Mouse (Mus musculus) lung, postnatal 0 days (tissue): ENCODE measurements around the gene Trio. TPM values are rescaled to one million over a fixed set of nuclear protein-coding genes. Genes with fewer than 3 reads are reported as not detected.
A peak's percentile ranks its signal among the peaks of the same experiment; 100 is the strongest.
"Not testable (repeated sequence)": the region's sequence is repeated elsewhere in the genome, so short reads cannot be mapped to it uniquely, and the experiment has no call there.

Source experiments
- ATAC-seq: fragments of 200-750 bp; cut with Nextera tagmentation; 2 replicates; pipeline ENCODE4 v1.8.0; 2017; ENCODE audit warnings: moderate library complexity
- DNase-seq: peaks from one replicate; pipeline ENCODE4 v3.0.0-alpha.2; 2016; ENCODE audit warnings: low spot score
- H3K27ac ChIP-seq: fragments of 300-500 bp; sonication (generic); 2 replicates; pipeline ENCODE4 v1.5.1; 2014; ENCODE audit warnings: antibody characterized with exemption, mild to moderate bottlenecking, low read length, mixed read lengths
- H3K27me3 ChIP-seq: fragments of 300-500 bp; sonication (generic); replicated peaks from 2 replicates; pipeline ENCODE4 v1.6.1; 2014; ENCODE audit warnings: low read length, mixed read lengths; ENCODE audit not compliant: insufficient read depth
- H3K36me3 ChIP-seq: fragments of 300-500 bp; sonication (generic); 2 replicates; pipeline ENCODE4 v1.6.1; 2014; ENCODE audit warnings: low read length, mixed read lengths; ENCODE audit not compliant: insufficient read depth
- H3K4me1 ChIP-seq: fragments of 300-500 bp; sonication (generic); 2 replicates; pipeline ENCODE4 v1.6.1; 2014; ENCODE audit warnings: antibody characterized with exemption, low read depth, low read length, mixed read lengths; ENCODE audit not compliant: insufficient read depth
- H3K4me2 ChIP-seq: fragments of 300-500 bp; sonication (generic); replicated peaks from 2 replicates; pipeline ENCODE4 v1.6.1; 2014; ENCODE audit warnings: low read depth, mild to moderate bottlenecking, low read length, moderate library complexity, mixed read lengths
- H3K4me3 ChIP-seq: fragments of 300-500 bp; sonication (generic); 2 replicates; pipeline ENCODE4 v1.5.1; 2014; ENCODE audit warnings: low read depth, low read length
- H3K9ac ChIP-seq: fragments of 300-500 bp; sonication (generic); replicated peaks from 2 replicates; pipeline ENCODE4 v1.6.1; 2014; ENCODE audit warnings: low read depth, mild to moderate bottlenecking
- H3K9me3 ChIP-seq: fragments of 300-500 bp; sonication (generic); 2 replicates; pipeline ENCODE4 v1.6.1; 2016; ENCODE audit warnings: low read length, mixed read lengths
- CTCF ChIP-seq: IDR thresholded peaks from 2 replicates; pipeline ENCODE4 v1.5.1; 2016; ENCODE audit warnings: antibody characterized with exemption, mild to moderate bottlenecking
- EP300 ChIP-seq: IDR thresholded peaks from 2 replicates; pipeline ENCODE4 v1.6.1; 2016; ENCODE audit warnings: antibody characterized with exemption, mild to moderate bottlenecking, control low read depth
- WGBS: fragments of 180-500 bp; shearing (Covaris S2); extraction: QIAGEN DNeasy Blood & Tissue Kit; methylation state at CpG from one replicate; pipeline ENCODE4 v1.1.7; 2014; 5-methylcytosine and 5-hydroxymethylcytosine counted together
- polyA plus RNA-seq: library from polyadenylated mRNA; unstranded; fragments of >200 nt; fragmentation: Nextera tagmentation; extraction: Ambion mirVana; gene quantifications from 2 replicates; pipeline ENCODE4 v1.2.1, GENCODE M21; 2015

Gene Trio
- polyA plus RNA-seq, 1 experiment from 2014 or later = 15.6 TPM

GRCm38 (mm10) chr15:27723746-27724145 is 301.9 kb downstream of the Trio start:
- Histone ChIP-seq H3K36me3 (no peaks in the 10 kb centered on the region), H3K27ac (no peak overlapping the region), H3K9ac (no peak overlapping the region), H3K4me1 (no peaks in the 10 kb centered on the region), H3K27me3 (no peaks in the 10 kb centered on the region), H3K4me3 (no peak overlapping the region), H3K9me3 (no peaks in the 10 kb centered on the region), H3K4me2 (no peak overlapping the region)
- 40% methylated on average over 6 of the region's 6 CpGs for WGBS
- ATAC-seq = no peak
- no peak for DNase-seq
- TF ChIP-seq CTCF (no peak), EP300 (no peak)

GRCm38 (mm10) chr15:27720297-27720696 is 305.4 kb downstream of the Trio start:
- H3K36me3 ChIP-seq, H3K27me3 ChIP-seq, H3K9me3 ChIP-seq, H3K9ac ChIP-seq, H3K4me1 ChIP-seq, ATAC-seq, H3K4me3 ChIP-seq, H3K27ac ChIP-seq, DNase-seq, H3K4me2 ChIP-seq: not testable (repeated sequence)
- WGBS = 83% methylated on average over 8 of the region's 8 CpGs

GRCm38 (mm10) chr15:27718668-27719067 is 307.0 kb downstream of the Trio start:
- no peak for DNase-seq
- H3K27me3 ChIP-seq = no peaks in the 10 kb centered on the region
- H3K9me3 ChIP-seq = no peaks in the 10 kb centered on the region
- H3K9ac ChIP-seq = no peak overlapping the region
- no peak overlapping the region for H3K4me2 ChIP-seq
- H3K27ac ChIP-seq = no peak overlapping the region
- no peaks in the 10 kb centered on the region for H3K36me3 ChIP-seq
- ATAC-seq = no peak
- WGBS = 60% methylated on average over 7 of the region's 7 CpGs
- TF ChIP-seq EP300 (no peak), CTCF (no peak)
- H3K4me1 ChIP-seq = no peaks in the 10 kb centered on the region
- H3K4me3 ChIP-seq = no peak overlapping the region

GRCm38 (mm10) chr15:27715331-27715730 is 310.3 kb downstream of the Trio start:
- peak; percentile 75 for DNase-seq

DNA sequence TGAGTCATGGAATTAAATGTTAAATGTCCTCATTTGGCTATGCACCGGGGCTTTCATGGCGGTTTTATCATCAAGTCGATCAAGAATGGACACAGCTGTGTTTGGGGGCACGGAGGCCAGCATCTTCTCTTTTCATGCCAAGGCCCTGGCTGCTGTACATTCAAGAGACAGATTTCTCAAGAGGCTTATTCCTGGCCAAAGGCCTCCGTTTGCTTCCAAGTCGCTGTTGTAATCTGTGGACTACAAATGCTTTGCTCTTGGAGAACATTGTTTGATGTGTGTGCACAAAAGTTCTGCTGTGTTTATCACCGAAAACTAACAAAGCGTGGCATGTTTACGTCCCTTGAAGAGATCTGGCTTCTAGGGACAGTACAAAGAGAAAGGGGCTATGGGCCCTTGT is 314.9 kb downstream of the Trio start:
- no peaks in the 10 kb centered on the region for H3K27me3 ChIP-seq
- H3K9me3 ChIP-seq = no peaks in the 10 kb centered on the region
- 42% methylated on average over 9 of the region's 9 CpGs for WGBS
- H3K27ac ChIP-seq = peak overlapping the region; percentile 48; the same call in 1 of the 2 replicates
- peak; percentile 81 for ATAC-seq
- H3K4me2 ChIP-seq = no peak overlapping the region
- TF ChIP-seq EP300 (peak; percentile 68), CTCF (no peak)
- H3K4me3 ChIP-seq = no peak overlapping the region
- no peak overlapping the region for H3K9ac ChIP-seq
- no peaks in the 10 kb centered on the region for H3K36me3 ChIP-seq
- peak; percentile 89 for DNase-seq
- no peaks in the 10 kb centered on the region for H3K4me1 ChIP-seq

More at GRCm38 (mm10) chr15:27715331-27715730, 310.3 kb downstream of the Trio start:
- no peaks in the 10 kb centered on the region for H3K36me3 ChIP-seq
- H3K4me2 ChIP-seq = no peak overlapping the region
- WGBS = 32% methylated on average over 3 of the region's 3 CpGs
- no peak overlapping the region for H3K27ac ChIP-seq
- H3K9ac ChIP-seq = peak overlapping the region; percentile 36
- no peak overlapping the region for H3K4me3 ChIP-seq
- ATAC-seq = peak; percentile 59
- TF ChIP-seq CTCF (peak; percentile 78), EP300 (no peak)
- no peaks in the 10 kb centered on the region for H3K27me3 ChIP-seq
- no peaks in the 10 kb centered on the region for H3K9me3 ChIP-seq
- no peaks in the 10 kb centered on the region for H3K4me1 ChIP-seq

DNA sequence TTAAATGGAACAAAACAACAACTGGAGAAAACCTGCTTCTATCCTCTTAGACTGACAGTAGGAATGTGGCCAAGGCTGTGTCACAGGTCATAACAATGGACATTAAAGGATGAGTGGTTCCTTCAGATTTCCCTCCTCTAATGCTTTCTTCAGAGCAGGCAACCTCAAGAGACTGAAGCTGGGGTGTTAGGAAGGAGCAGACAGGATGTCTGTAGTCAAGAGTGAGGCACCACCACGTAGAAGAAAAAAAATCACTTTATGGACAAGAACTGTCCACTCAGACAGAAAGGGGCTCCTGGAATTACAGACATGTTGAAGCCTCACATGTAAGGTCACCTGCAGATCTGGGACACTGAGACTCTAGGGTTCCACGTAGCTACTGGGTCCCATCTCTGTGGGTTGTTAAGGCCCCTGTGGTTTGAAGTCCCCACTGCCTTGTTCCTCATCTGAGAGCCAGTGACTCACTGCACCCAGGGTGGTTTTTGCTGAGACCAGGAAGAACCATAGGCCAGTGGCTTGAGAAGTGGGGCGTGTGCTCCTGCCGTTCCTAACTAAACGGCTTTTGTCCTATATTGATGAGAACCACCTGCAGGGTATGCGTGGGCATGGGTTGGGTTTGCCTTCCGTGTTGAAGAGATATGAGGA is 316.6 kb downstream of the Trio start:
- 71% methylated on average over 7 of the region's 7 CpGs for WGBS
- no peaks in the 10 kb centered on the region for H3K9me3 ChIP-seq
- no peak for TF ChIP-seq EP300
- no peak for TF ChIP-seq CTCF
- H3K27ac ChIP-seq = peak overlapping the region; percentile 51
- H3K9ac ChIP-seq = no peak overlapping the region
- H3K4me1 ChIP-seq = no peaks in the 10 kb centered on the region
- no peaks in the 10 kb centered on the region for H3K36me3 ChIP-seq
- ATAC-seq (no peak), DNase-seq (no peak)
- no peak overlapping the region for H3K4me2 ChIP-seq
- H3K27me3 ChIP-seq = no peaks in the 10 kb centered on the region
- H3K4me3 ChIP-seq = no peak overlapping the region

GRCm38 (mm10) chr15:27708499-27708898 is 317.1 kb downstream of the Trio start:
- no peak overlapping the region for H3K4me3 ChIP-seq
- no peak for DNase-seq
- no peak for ATAC-seq
- no peak overlapping the region for H3K27ac ChIP-seq
- H3K27me3 ChIP-seq = no peaks in the 10 kb centered on the region
- H3K9me3 ChIP-seq = no peaks in the 10 kb centered on the region
- no peaks in the 10 kb centered on the region for H3K36me3 ChIP-seq
- no peak overlapping the region for H3K4me2 ChIP-seq
- no peaks in the 10 kb centered on the region for H3K4me1 ChIP-seq
- TF ChIP-seq CTCF (no peak), EP300 (no peak)
- WGBS = 58% methylated on average over 3 of the region's 3 CpGs
- H3K9ac ChIP-seq = no peak overlapping the region
